Mouse (Mus musculus): ENCODE data around the gene Myo18a.
"Not testable (repeated sequence)": the region's sequence is repeated elsewhere in the genome, so short reads cannot be mapped to it uniquely, and the experiment has no call there.

Gene Myo18a

GRCm38 (mm10) chr11:77762783-77763672 is at the start of gene Myo18a:
Gene Myo18a (plus strand): TSS chr11:77763246.
- peak; percentile 79 for DNase-seq (ENCODE audit: low spot score)

GRCm38 (mm10) chr11:77713736-77714135 is 49.3 kb upstream of the Myo18a start:
- no peak for DNase-seq (ENCODE audit: low spot score)

GRCm38 (mm10) chr11:77719055-77719454 is 44.0 kb upstream of the Myo18a start:
- no peak for DNase-seq (ENCODE audit: low spot score)

- no peak for DNase-seq (ENCODE audit: low spot score)
These were observed 41.7 kb upstream of the Myo18a start for GRCm38 (mm10) chr11:77721389-77721788.

GRCm38 (mm10) chr11:77724766-77725165 is 38.3 kb upstream of the Myo18a start:
- no peak for DNase-seq (ENCODE audit: low spot score)

GRCm38 (mm10) chr11:77725183-77725582 is 37.9 kb upstream of the Myo18a start, which contains the start of gene Cryba1:
Gene Cryba1 (minus strand): TSS chr11:77725283.
- no peak for DNase-seq (ENCODE audit: low spot score)

GRCm38 (mm10) chr11:77728587-77728986 is 34.5 kb upstream of the Myo18a start:
- no peak for DNase-seq (ENCODE audit: low spot score)

GRCm38 (mm10) chr11:77737289-77737688 is 25.8 kb upstream of the Myo18a start:
- peak; percentile 76 for DNase-seq (ENCODE audit: low spot score)

GRCm38 (mm10) chr11:77738555-77738954 is 24.5 kb upstream of the Myo18a start:
- no peak for DNase-seq (ENCODE audit: low spot score)

GRCm38 (mm10) chr11:77743966-77744365 is 19.1 kb upstream of the Myo18a start:
- no peak for DNase-seq (ENCODE audit: low spot score)

- no peak for DNase-seq (ENCODE audit: low spot score)
These were observed 16.4 kb upstream of the Myo18a start for GRCm38 (mm10) chr11:77746652-77747051.

- not testable (repeated sequence) for DNase-seq (ENCODE audit: low spot score)
These were observed 15.9 kb upstream of the Myo18a start for GRCm38 (mm10) chr11:77747103-77747502.

GRCm38 (mm10) chr11:77748996-77749395 is 14.1 kb upstream of the Myo18a start:
- no peak for DNase-seq (ENCODE audit: low spot score)

- no peak for DNase-seq (ENCODE audit: low spot score)
These were observed 10.5 kb upstream of the Myo18a start for GRCm38 (mm10) chr11:77752525-77752924.

- no peak for DNase-seq (ENCODE audit: low spot score)
These were observed 9.6 kb upstream of the Myo18a start for GRCm38 (mm10) chr11:77753469-77753868.

- no peak for DNase-seq (ENCODE audit: low spot score)
These were observed 3.0 kb upstream of the Myo18a start for GRCm38 (mm10) chr11:77760031-77760430.

GRCm38 (mm10) chr11:77763673-77764340 is 761 bp downstream of the Myo18a start:
- peak; percentile 48 for DNase-seq (ENCODE audit: low spot score)

GRCm38 (mm10) chr11:77764694-77765458 is 1.8 kb downstream of the Myo18a start:
- DNase-seq (ENCODE audit: low spot score) = no peak

GRCm38 (mm10) chr11:77765459-77765777 is 2.4 kb downstream of the Myo18a start:
- no peak for DNase-seq (ENCODE audit: low spot score)

- no peak for DNase-seq (ENCODE audit: low spot score)
These were observed 3.4 kb downstream of the Myo18a start for GRCm38 (mm10) chr11:77766351-77767001.

- DNase-seq (ENCODE audit: low spot score) = no peak
These were observed 6.5 kb downstream of the Myo18a start for GRCm38 (mm10) chr11:77769496-77769895.

GRCm38 (mm10) chr11:77770346-77770745 is 7.3 kb downstream of the Myo18a start:
- no peak for DNase-seq (ENCODE audit: low spot score)

All from testis, postnatal 14 days (tissue).